Mouse (Mus musculus) brown adipose tissue, adult 24 weeks (tissue): ENCODE results near the gene Cfap69. TPM values are rescaled to one million over a fixed set of nuclear protein-coding genes. Genes with fewer than 3 reads are reported as not detected.

Experiments used
- H3K27ac ChIP-seq: fragments of 200-500 bp; replicated peaks from 2 replicates; pipeline ENCODE4 v1.5.1; 2012; ENCODE audit warnings: low read depth, mild to moderate bottlenecking, low read length
- H3K4me1 ChIP-seq: fragments of 200-500 bp; 2 replicates; pipeline ENCODE4 v1.6.1; 2012; ENCODE audit warnings: low read length, mixed read lengths; ENCODE audit not compliant: control insufficient read depth, insufficient read depth, insufficient read length
- H3K4me3 ChIP-seq: fragments of 200-500 bp; 2 replicates; pipeline ENCODE4 v1.5.1; 2012; ENCODE audit warnings: low read depth, mild to moderate bottlenecking, low read length, moderate library complexity; ENCODE audit not compliant: insufficient read depth
- polyA plus RNA-seq: library from polyadenylated mRNA; stranded (reverse); fragments of >200 nt; gene quantifications from 2 replicates; pipeline ENCODE4 v1.2.4, GENCODE M21; 2012; ENCODE audit not compliant: missing spikeins, insufficient read depth, insufficient read length

The Cfap69 gene
- polyA plus RNA-seq, 1 experiment = 1.5 TPM

GRCm38 (mm10) chr5:5573749-5574317, 90.2 kb downstream of the Cfap69 start, which contains the start of gene Gm8773:
TSS of gene Gm8773 (plus strand) at chr5:5573799.
- H3K27ac ChIP-seq = no peak within 1 kb of the TSS
- H3K4me1 ChIP-seq = peaks cover 2% of the 10 kb centered on the region; the same call in 1 of the 2 replicates
- H3K4me3 ChIP-seq = peak within 1 kb of the TSS; percentile 25; the same call in 1 of the 2 replicates

- Histone ChIP-seq H3K27ac (no peak overlapping the region), H3K4me3 (no peak overlapping the region), H3K4me1 (no peaks in the 10 kb centered on the region; the same call in 1 of the 2 replicates)
Measured at GRCm38 (mm10) chr5:5562435-5562834, 101.6 kb downstream of the Cfap69 start.

- Histone ChIP-seq H3K4me3 (no peak overlapping the region), H3K4me1 (no peaks in the 10 kb centered on the region; the same call in 1 of the 2 replicates), H3K27ac (no peak overlapping the region)
Measured at GRCm38 (mm10) chr5:5561041-5561706, 102.9 kb downstream of the Cfap69 start.

- Histone ChIP-seq H3K27ac (no peak overlapping the region), H3K4me1 (no peaks in the 10 kb centered on the region; the same call in 1 of the 2 replicates), H3K4me3 (peak overlapping the region; percentile 85)
Measured at GRCm38 (mm10) chr5:5559798-5560197, 104.2 kb downstream of the Cfap69 start.

- H3K4me3 ChIP-seq = peak within 1 kb of the TSS; percentile 85
- H3K4me1 ChIP-seq = no peaks in the 10 kb centered on the region; the same call in 1 of the 2 replicates
- H3K27ac ChIP-seq = peak within 1 kb of the TSS; percentile 41; the same call in 1 of the 2 replicates
Measured at GRCm38 (mm10) chr5:5559079-5559740, 104.8 kb downstream of the Cfap69 start, which contains the start of gene Gtpbp10. TSS of gene Gtpbp10 (minus strand) at chr5:5559538.

GRCm38 (mm10) chr5:5551110-5551509, 112.9 kb downstream of the Cfap69 start:
- Histone ChIP-seq H3K4me3 (no peak overlapping the region), H3K27ac (no peak overlapping the region), H3K4me1 (no peaks in the 10 kb centered on the region)

- H3K4me1 ChIP-seq = no peaks in the 10 kb centered on the region
- H3K4me3 ChIP-seq = no peak overlapping the region
Measured at GRCm38 (mm10) chr5:5540385-5540784, 123.7 kb downstream of the Cfap69 start.

GRCm38 (mm10) chr5:5539771-5540170, 124.3 kb downstream of the Cfap69 start:
- Histone ChIP-seq H3K4me3 (no peak overlapping the region), H3K4me1 (no peaks in the 10 kb centered on the region), H3K27ac (no peak overlapping the region)

More at GRCm38 (mm10) chr5:5540385-5540784, 123.7 kb downstream of the Cfap69 start:
- H3K27ac ChIP-seq = no peak overlapping the region

GRCm38 (mm10) chr5:5536131-5536530, 127.9 kb downstream of the Cfap69 start:
- Histone ChIP-seq H3K4me1 (no peaks in the 10 kb centered on the region), H3K4me3 (no peak overlapping the region), H3K27ac (no peak overlapping the region)

- Histone ChIP-seq H3K4me1 (no peaks in the 10 kb centered on the region), H3K4me3 (no peak overlapping the region), H3K27ac (no peak overlapping the region)
Measured at GRCm38 (mm10) chr5:5533656-5534420, 130.2 kb downstream of the Cfap69 start.

Other genes starting within 250 kb of the Cfap69 start
- 9.9 and 10.1 TPM in 2 replicates for gene Cdk14, start 243.9 kb downstream of the Cfap69 start, polyA plus RNA-seq
- not detected in 2 replicates for gene 1700015F17Rik, start 185.1 kb downstream of the Cfap69 start, polyA plus RNA-seq
- 17.0 and 20.7 TPM in 2 replicates for gene Cldn12, start 149.3 kb downstream of the Cfap69 start, polyA plus RNA-seq
- 14.5 and 19.6 TPM in 2 replicates for gene Gtpbp10, start 104.7 kb downstream of the Cfap69 start, polyA plus RNA-seq
- not detected in 2 replicates for gene Gm8773, start 90.4 kb downstream of the Cfap69 start, polyA plus RNA-seq
- 0.12 and 0.38 TPM in 2 replicates for gene Steap2, start 30.3 kb upstream of the Cfap69 start, polyA plus RNA-seq
- gene Steap1, start 85.1 kb upstream of the Cfap69 start, polyA plus RNA-seq = 0.92 TPM in 1 of 2 replicates, not detected in the other